ENCODE assay signal across 25 mouse cellular contexts in genomic region chr8:88124850-88125249, GRCm38 (mm10). TPM values are rescaled to one million over a fixed set of nuclear protein-coding genes. Genes with fewer than 3 reads are reported as not detected.
DNase-seq lines count a peak whose midpoint lies in the region; ATAC-seq and TF ChIP-seq lines count a peak whose summit lies in the region.
"Had no signal": no experiment of that assay in that cellular context is flagged by ENCODE, and none has a peak within 500 bp of the region (broad histone marks: within the 10 kb centered on the region; RNA-seq: fewer than 3 reads in every experiment).

No protein-coding gene starts in this region.

- TF ChIP-seq EP300 in MEL (IDR thresholded peaks at IDR 0.05; ENCODE audit: low read depth in 1 of 2, low read length in 2 of 2): no peak
- TF ChIP-seq EP300 in liver, embryonic 14.5 days (IDR thresholded peaks at IDR 0.05; ENCODE audit: low read depth): no peak

- no peak for TF ChIP-seq CTCF in MEL (IDR thresholded peaks at IDR 0.05 in 2 of 3, conservative IDR thresholded peaks at IDR 0.05 in 1 of 3; ENCODE audit: control insufficient read depth in 1 of 3, insufficient read depth in 1 of 3, low read depth in 2 of 3, low read length in 3 of 3, poor library complexity in 1 of 3, severe bottlenecking in 1 of 3)
- TF ChIP-seq CTCF in liver, embryonic 14.5 days (IDR thresholded peaks at IDR 0.05; ENCODE audit: low read depth): no peak

- no peak for DNase-seq in liver, embryonic 11.5 days (ENCODE audit: low spot score)
- DNase-seq in liver (no peak), MEL (ENCODE audit: low read depth, low spot score) (peak; percentile 58)
- peak; percentile 39 for DNase-seq in c-Kit-positive CD71-positive TER-119-positive erythroid progenitor cells, embryonic 14.5 days (ENCODE audit: low spot score)
- peak in 1 of 3 experiments; percentile 19 for DNase-seq in liver, embryonic 14.5 days (ENCODE audit: low read depth in 3 of 3, low spot score in 3 of 3)
- DNase-seq in urinary bladder, adult 2 months (ENCODE audit: low spot score): no peak
- no peak for DNase-seq in layer of hippocampus, adult 9-10 months (ENCODE audit: low spot score)
- DNase-seq: adrenal gland, postnatal 25 days; cerebellum, adult 8-10 months; cerebellum, postnatal 25 days; gastrocnemius, postnatal 14 days; kidney, adult 9 months; kidney, postnatal 10 days; lung, postnatal 4 days; right cerebral cortex, postnatal 4 days; thymus, adult 2 months; thymus, postnatal 36 days had no signal

- H3K4me3 ChIP-seq in liver, embryonic 11.5 days (ENCODE audit: low read depth, low read length): no peak overlapping the region
- H3K4me3 ChIP-seq in MEL (ENCODE audit: control insufficient read depth in 1 of 2, insufficient read depth in 1 of 2, low read depth in 2 of 2, low read length in 2 of 2): no peak overlapping the region
- H3K4me3 ChIP-seq in liver, embryonic 14.5 days (ENCODE audit: insufficient read depth in 1 of 2, low read depth in 2 of 2, low read length in 2 of 2): no peak overlapping the region
- H3K4me3 ChIP-seq: forebrain, embryonic 13.5 days; midbrain, embryonic 10.5 days; midbrain, embryonic 15.5 days had no signal

- H3K36me3 ChIP-seq in liver, embryonic 11.5 days (ENCODE audit: control insufficient read depth, insufficient read depth, low read length): peaks cover 8% of the 10 kb centered on the region; the same call in 1 of the 2 replicates
- H3K36me3 ChIP-seq in MEL (ENCODE audit: control insufficient read depth in 1 of 2, insufficient read depth in 2 of 2, low read length in 2 of 2): peaks cover 10 to 17% of the 10 kb centered on the region in 2 experiments
- peaks cover 22% of the 10 kb centered on the region for H3K36me3 ChIP-seq in liver, embryonic 14.5 days (replicated peaks; ENCODE audit: control insufficient read depth, insufficient read depth, low read depth)

- 86% methylated on average over 2 of the region's 2 CpGs for WGBS in liver, embryonic 11.5 days
- WGBS in liver, embryonic 14.5 days (ENCODE audit: insufficient replicate concordance): 66% methylated on average over 2 of the region's 2 CpGs

- no peaks in the 10 kb centered on the region for H3K9me3 ChIP-seq in liver, embryonic 11.5 days (ENCODE audit: control insufficient read depth, low read length)
- no peaks in the 10 kb centered on the region for H3K9me3 ChIP-seq in MEL (replicated peaks; ENCODE audit: insufficient read depth, low read length)
- H3K9me3 ChIP-seq in liver, embryonic 14.5 days (ENCODE audit: control insufficient read depth, low read length): no peaks in the 10 kb centered on the region
- H3K9me3 ChIP-seq: forebrain, embryonic 13.5 days; midbrain, embryonic 10.5 days; midbrain, embryonic 15.5 days had no signal

- H3K27me3 ChIP-seq in liver, embryonic 11.5 days (replicated peaks; ENCODE audit: control insufficient read depth, insufficient read depth, low read length): no peaks in the 10 kb centered on the region
- H3K27me3 ChIP-seq in MEL (ENCODE audit: control insufficient read depth in 1 of 2, insufficient read depth in 2 of 2, low read length in 2 of 2): no peaks in the 10 kb centered on the region
- H3K27me3 ChIP-seq in liver, embryonic 14.5 days (ENCODE audit: control insufficient read depth, insufficient read depth, low read length): no peaks in the 10 kb centered on the region
- H3K27me3 ChIP-seq: forebrain, embryonic 13.5 days; midbrain, embryonic 15.5 days had no signal

- TF ChIP-seq RAD21 in MEL (IDR thresholded peaks at IDR 0.05; ENCODE audit: low read depth, low read length): no peak

- peaks cover 13% of the 10 kb centered on the region for H3K79me2 ChIP-seq in MEL (ENCODE audit: control insufficient read depth, insufficient read depth, low read length, poor library complexity)

- no peak overlapping the region for H3K9ac ChIP-seq in liver, embryonic 11.5 days (ENCODE audit: low read depth, low read length)
- H3K9ac ChIP-seq in MEL (ENCODE audit: control insufficient read depth, low read depth, low read length, poor library complexity, severe bottlenecking): no peak overlapping the region
- no peak overlapping the region for H3K9ac ChIP-seq in liver, embryonic 14.5 days (replicated peaks)
- H3K9ac ChIP-seq: forebrain, embryonic 13.5 days; hindbrain, embryonic 14.5 days; midbrain, embryonic 15.5 days had no signal

- ATAC-seq in liver, embryonic 11.5 days (replicated peaks; ENCODE audit: low FRiP score): peak; percentile 71; the same call in 1 of the 2 replicates
- ATAC-seq in liver, embryonic 14.5 days (ENCODE audit: insufficient read depth): no peak
- no peak for ATAC-seq in monocyte, adult 5-6 weeks (replicated peaks; ENCODE audit: insufficient number of reproducible peaks, low FRiP score, low TSS enrichment, poor library complexity, severe bottlenecking)
- ATAC-seq: CD4-positive, CD25-positive, alpha-beta regulatory T cell, adult 4 months; forebrain, embryonic 13.5 days; intestine, postnatal 0 days; midbrain, embryonic 15.5 days had no signal

- peaks cover 6% of the 10 kb centered on the region for H3K4me1 ChIP-seq in liver, embryonic 11.5 days (replicated peaks; ENCODE audit: control insufficient read depth, insufficient read depth, low read length)
- H3K4me1 ChIP-seq in MEL (ENCODE audit: control insufficient read depth in 1 of 2, insufficient read depth in 2 of 2, low read length in 2 of 2): peaks cover 9 to 15% of the 10 kb centered on the region in 2 experiments
- peaks cover 3 to 7% of the 10 kb centered on the region in 2 experiments for H3K4me1 ChIP-seq in liver, embryonic 14.5 days (replicated peaks; ENCODE audit: control insufficient read depth in 2 of 2, insufficient read depth in 2 of 2, low read length in 1 of 2)

- H3K27ac ChIP-seq in liver, embryonic 11.5 days (ENCODE audit: low read depth, low read length): no peak overlapping the region
- H3K27ac ChIP-seq in MEL (ENCODE audit: control insufficient read depth, low read depth, low read length): no peak overlapping the region
- no peak overlapping the region for H3K27ac ChIP-seq in liver, embryonic 14.5 days
- H3K27ac ChIP-seq: forebrain, embryonic 13.5 days; hindbrain, embryonic 14.5 days; midbrain, embryonic 10.5 days; midbrain, embryonic 15.5 days had no signal

- no peak overlapping the region for H3K4me2 ChIP-seq in liver, embryonic 11.5 days
- peak overlapping the region; percentile 32 for H3K4me2 ChIP-seq in liver, embryonic 14.5 days (ENCODE audit: low read depth)
- H3K4me2 ChIP-seq: forebrain, embryonic 13.5 days; heart, embryonic 11.5 days; hindbrain, embryonic 14.5 days; midbrain, embryonic 15.5 days had no signal

- TF ChIP-seq POLR2A in MEL (IDR thresholded peaks at IDR 0.05; ENCODE audit: control insufficient read depth in 1 of 2, insufficient read depth in 1 of 2, low read depth in 1 of 2, low read length in 2 of 2, poor library complexity in 1 of 2): no peak

TF ChIP-seq in MEL, 35 proteins besides CTCF, POLR2A, EP300 and RAD21:
- no peak for TF ChIP-seq ELF1 (IDR thresholded peaks at IDR 0.05; ENCODE audit: low read depth, low read length)
- TF ChIP-seq JUND (IDR thresholded peaks at IDR 0.05; ENCODE audit: low read depth, low read length): no peak
- peak; percentile 34; the same call in 1 of the 2 replicates for TF ChIP-seq GATA1 (IDR thresholded peaks at IDR 0.05; ENCODE audit: low read depth, low read length)
- TF ChIP-seq ETS1 (IDR thresholded peaks at IDR 0.05; ENCODE audit: low read depth, low read length): 0 out of 2 replicates have a peak, but pooled peaks have one; percentile 7
- no peak for TF ChIP-seq TAL1 (IDR thresholded peaks at IDR 0.05; ENCODE audit: low read length)
- TF ChIP-seq KAT2A (conservative IDR thresholded peaks at IDR 0.05; ENCODE audit: low read depth, low read length): no peak
- no peak for TF ChIP-seq ZC3H11A (IDR thresholded peaks at IDR 0.05; ENCODE audit: low read depth, low read length)
- peak; percentile 54 for TF ChIP-seq SIN3A (IDR thresholded peaks at IDR 0.05; ENCODE audit: low read length)

RNA-seq across cellular contexts. Expression of gene Cnep1r1, which starts 6.3 kb away (rescaled TPM):
- polyA plus RNA-seq in liver, embryonic 11.5 days (2014; fragmentation: Nextera tagmentation; extraction: Ambion mirVana): 30.8 and 33.6 TPM in 2 replicates
- 12.1 and 12.8 TPM in 2 replicates for total RNA-seq in MEL (2012; rRNA removed)
- 10 to 100 TPM in 1 of 2 experiments, not detected in 1; 31.2 TPM for polyA plus RNA-seq in MEL (2012; ENCODE audit: insufficient read depth in 1 of 2, insufficient read length in 2 of 2, low read depth in 1 of 2, low replicate concordance in 2 of 2, missing spikeins in 1 of 2)
- polyA plus RNA-seq in liver, embryonic 14.5 days (2012; rRNA removed): 15.4 and 20.8 TPM in 2 replicates
- 18.0 and 18.3 TPM in 2 replicates for polyA plus RNA-seq in liver, embryonic 14.5 days (2014; fragmentation: Nextera tagmentation; extraction: Ambion mirVana)
- polyA plus RNA-seq in urinary bladder, adult 2 months (2012; rRNA removed): 41.8 and 52.1 TPM in 2 replicates
- total RNA-seq in monocyte, adult 5-6 weeks (2017): 13.0 to 16.5 TPM (median 13.1 TPM) in 3 replicates

RNA-seq across cellular contexts. Expression of gene Heatr3, which starts 12.8 kb away (rescaled TPM):
- polyA plus RNA-seq in liver, embryonic 11.5 days (2014; fragmentation: Nextera tagmentation; extraction: Ambion mirVana): 69.6 and 77.8 TPM in 2 replicates
- 52.9 and 60.3 TPM in 2 replicates for total RNA-seq in MEL (2012; rRNA removed)
- polyA plus RNA-seq in MEL (2012; ENCODE audit: insufficient read depth in 1 of 2, insufficient read length in 2 of 2, low read depth in 1 of 2, low replicate concordance in 2 of 2, missing spikeins in 1 of 2): 10 to 100 TPM in 1 of 2 experiments, not detected in 1; 59.6 TPM
- polyA plus RNA-seq in liver, embryonic 14.5 days (2012; rRNA removed): 13.8 and 17.3 TPM in 2 replicates
- polyA plus RNA-seq in liver, embryonic 14.5 days (2014; fragmentation: Nextera tagmentation; extraction: Ambion mirVana): 23.3 and 26.8 TPM in 2 replicates
- 23.7 and 25.5 TPM in 2 replicates for polyA plus RNA-seq in urinary bladder, adult 2 months (2012; rRNA removed)
- total RNA-seq in monocyte, adult 5-6 weeks (2017): 7.2 to 19.1 TPM (median 8.4 TPM) in 3 replicates

Comparison
In these comparisons a context has a peak if more than half of its experiments do, and no peak if none do; other contexts are left out.
1. DNase-seq: peak in MEL (single experiment) and c-Kit-positive CD71-positive TER-119-positive erythroid progenitor cells, embryonic 14.5 days (single experiment); none in liver, embryonic 11.5 days (single experiment), liver (single experiment), urinary bladder, adult 2 months (single experiment) and layer of hippocampus, adult 9-10 months (single experiment).